Mouse (Mus musculus): ENCODE results near the gene Polg2. TPM values are rescaled to one million over a fixed set of nuclear protein-coding genes. Genes with fewer than 3 reads are reported as not detected.

Gene Polg2
- polyA plus RNA-seq, 1 experiment from 2014 or later = 15.0 TPM

Small RNAs within 50 kb of the gene (microRNA-seq; reads per million reads assigned to microRNA genes)
- gene Gm25994 (not detected), gene Mir3064 (7.5 reads per million, percentile 22 among the genes with 10 or more reads in this experiment)

Other genes starting within 250 kb of the Polg2 start
- 7.5 and 8.2 TPM in 2 replicates for gene Tex2, start 166.1 kb downstream of the Polg2 start, polyA plus RNA-seq (2015; fragmentation: Nextera tagmentation; extraction: Ambion mirVana)
- gene Pecam1, start 28.9 kb downstream of the Polg2 start, polyA plus RNA-seq (2015; fragmentation: Nextera tagmentation; extraction: Ambion mirVana) = 33.5 and 36.8 TPM in 2 replicates
- gene Milr1, start 28.3 kb downstream of the Polg2 start, polyA plus RNA-seq (2015; fragmentation: Nextera tagmentation; extraction: Ambion mirVana) = 1.4 and 2.2 TPM in 2 replicates
- gene Ddx5, start 9.6 kb upstream of the Polg2 start, polyA plus RNA-seq (2015; fragmentation: Nextera tagmentation; extraction: Ambion mirVana) = 359 and 363 TPM in 2 replicates
- 23.5 and 28.9 TPM in 2 replicates for gene Cep95, start 9.7 kb upstream of the Polg2 start, polyA plus RNA-seq (2015; fragmentation: Nextera tagmentation; extraction: Ambion mirVana)
- 14.5 and 15.8 TPM in 2 replicates for gene Smurf2, start 141.2 kb upstream of the Polg2 start, polyA plus RNA-seq (2015; fragmentation: Nextera tagmentation; extraction: Ambion mirVana)
- gene Kpna2, start 220.0 kb upstream of the Polg2 start, polyA plus RNA-seq (2015; fragmentation: Nextera tagmentation; extraction: Ambion mirVana) = 376 and 389 TPM in 2 replicates
- 1.9 and 2.3 TPM in 2 replicates for gene 1810010H24Rik, start 246.1 kb upstream of the Polg2 start, polyA plus RNA-seq (2015; fragmentation: Nextera tagmentation; extraction: Ambion mirVana)